Mouse (Mus musculus): ENCODE measurements around the gene Tmem170.
"Not testable (repeated sequence)": the region's sequence is repeated elsewhere in the genome, so short reads cannot be mapped to it uniquely, and the experiment has no call there.

The Tmem170 gene

GRCm38 (mm10) chr8:111871278-111871677, 5.3 kb downstream of the Tmem170 start:
- no peak for DNase-seq

DNA sequence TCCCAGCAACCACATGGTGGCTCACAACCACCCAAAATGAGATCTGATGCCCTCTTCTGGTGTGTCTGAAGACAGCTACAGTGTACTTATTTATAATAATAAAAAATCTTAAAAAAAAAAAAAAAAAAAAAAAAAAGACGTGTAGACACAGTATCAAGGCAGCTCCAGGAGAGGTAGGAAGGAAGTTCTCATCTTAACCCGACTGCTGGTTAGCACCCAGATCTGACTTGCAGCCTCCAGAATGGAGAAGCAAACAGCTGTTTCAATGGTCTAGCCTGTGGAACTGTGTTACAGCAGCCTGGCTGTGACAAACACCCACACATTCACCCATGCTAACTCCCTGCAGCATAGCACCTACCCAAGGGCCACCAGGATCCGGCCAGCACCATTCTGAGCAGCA, 6.2 kb downstream of the Tmem170 start:
- DNase-seq: no peak

DNA sequence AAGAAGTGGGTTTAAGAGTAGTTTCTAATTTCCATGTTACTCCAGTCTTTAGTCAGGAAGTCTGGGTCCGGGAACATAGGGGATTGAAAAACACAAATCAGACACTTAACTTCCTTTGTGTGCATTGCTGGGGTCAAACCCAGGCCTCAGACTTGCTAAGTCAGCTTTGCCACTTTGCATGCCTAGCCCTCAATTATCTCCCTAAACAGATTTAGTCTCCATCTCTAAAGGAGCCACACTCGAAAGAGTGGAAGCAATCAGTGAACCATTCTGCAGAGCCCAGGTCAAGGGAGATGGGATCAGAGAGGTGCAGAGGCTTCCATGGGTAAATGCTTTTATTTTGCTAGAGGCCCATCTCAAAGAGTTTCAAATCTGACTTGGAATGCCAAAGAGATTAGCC, 7.9 kb downstream of the Tmem170 start:
- DNase-seq: no peak

DNA sequence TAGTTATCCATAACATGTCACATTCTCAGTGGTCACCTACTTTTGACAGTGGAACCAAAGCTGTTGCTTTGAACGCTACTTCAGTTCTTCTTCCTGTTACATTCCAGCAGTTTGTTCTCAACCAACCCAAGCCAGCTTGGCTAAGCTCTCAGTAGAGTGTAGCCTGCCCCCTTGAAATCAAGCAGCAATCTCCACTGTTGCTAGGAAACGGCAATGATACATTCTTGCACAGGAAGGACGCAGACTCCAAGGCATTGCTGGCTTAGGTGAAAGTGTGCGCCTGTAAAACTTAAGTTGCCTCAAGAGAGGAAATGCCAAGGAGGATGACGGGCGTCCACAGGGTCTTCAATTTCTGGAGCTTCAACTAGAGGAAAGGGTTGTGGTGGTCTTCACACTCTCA, 10.7 kb downstream of the Tmem170 start:
- no peak for DNase-seq

GRCm38 (mm10) chr8:111865130-111865852, 11.3 kb downstream of the Tmem170 start:
- no peak for DNase-seq

DNA sequence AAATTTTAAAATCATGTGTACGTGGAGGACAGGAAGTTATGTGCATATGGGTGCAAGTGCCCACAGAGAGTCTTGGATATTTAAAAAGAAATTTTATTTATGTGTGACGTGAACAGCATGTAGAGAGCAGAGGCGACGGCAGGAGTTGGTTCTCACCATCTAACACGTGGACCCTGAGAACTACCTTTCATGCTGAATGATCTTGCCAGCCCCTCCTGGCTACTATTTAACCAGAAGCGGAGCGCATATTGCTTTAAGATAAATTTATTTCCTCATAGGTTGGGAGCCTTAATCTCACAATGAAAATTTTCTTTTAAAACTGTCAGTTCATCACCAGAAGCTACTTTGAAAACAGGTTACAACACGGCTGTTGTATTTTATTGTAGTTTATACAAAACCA, 11.9 kb downstream of the Tmem170 start:
- no peak for DNase-seq

- no peak for DNase-seq
Observed at GRCm38 (mm10) chr8:111863280-111863679, 13.3 kb downstream of the Tmem170 start.

DNA sequence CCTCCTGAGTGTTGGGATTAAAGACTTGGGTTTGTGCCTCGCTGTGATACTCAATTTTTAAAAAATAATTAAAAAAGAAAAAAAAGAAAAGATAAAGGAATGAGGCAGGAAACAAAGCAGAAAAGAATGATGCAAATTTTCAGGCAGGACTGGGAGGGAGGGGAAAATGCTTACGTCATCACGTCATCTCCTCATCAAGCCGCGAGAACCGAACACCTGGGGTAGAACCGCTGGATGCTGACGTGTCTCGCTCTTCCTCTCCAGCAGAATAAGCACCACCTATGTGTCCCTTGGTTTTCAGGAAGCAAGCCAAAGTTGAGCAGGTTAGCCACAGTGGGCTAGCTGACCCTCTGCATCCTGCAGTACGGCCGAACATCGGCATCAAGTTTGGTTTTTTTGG, 20.6 kb downstream of the Tmem170 start:
- no peak for DNase-seq

GRCm38 (mm10) chr8:111853861-111854501, 22.6 kb downstream of the Tmem170 start, which contains the start of gene Cfdp1:
Gene Cfdp1 (minus strand): TSS chr8:111854291.
- DNase-seq: peak; percentile 95

- not testable (repeated sequence) for DNase-seq
Observed at GRCm38 (mm10) chr8:111853219-111853618, 23.3 kb downstream of the Tmem170 start.

- DNase-seq: no peak
Observed at GRCm38 (mm10) chr8:111846746-111847145, 29.8 kb downstream of the Tmem170 start.

DNA sequence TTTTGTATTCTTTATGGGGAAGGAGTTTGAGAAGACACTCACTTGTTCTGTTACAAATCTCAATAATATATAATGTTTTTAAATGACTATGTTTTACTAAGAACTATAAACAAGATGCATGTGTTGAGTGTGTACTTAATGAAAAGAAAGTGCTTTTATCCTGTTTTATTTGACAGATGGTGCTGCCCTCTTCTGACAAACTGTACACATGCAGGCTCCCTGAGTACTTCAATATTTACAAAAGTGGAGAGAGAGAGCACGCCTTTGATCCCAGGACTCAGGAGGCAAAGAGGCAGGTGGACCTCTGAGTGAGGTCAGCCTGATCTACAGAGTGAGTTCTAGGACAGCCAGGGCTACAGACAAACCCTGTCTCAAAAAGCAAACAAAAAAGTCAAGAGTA, 41.0 kb downstream of the Tmem170 start:
- no peak for DNase-seq

GRCm38 (mm10) chr8:111834011-111834410, 42.5 kb downstream of the Tmem170 start:
- DNase-seq: no peak

DNA sequence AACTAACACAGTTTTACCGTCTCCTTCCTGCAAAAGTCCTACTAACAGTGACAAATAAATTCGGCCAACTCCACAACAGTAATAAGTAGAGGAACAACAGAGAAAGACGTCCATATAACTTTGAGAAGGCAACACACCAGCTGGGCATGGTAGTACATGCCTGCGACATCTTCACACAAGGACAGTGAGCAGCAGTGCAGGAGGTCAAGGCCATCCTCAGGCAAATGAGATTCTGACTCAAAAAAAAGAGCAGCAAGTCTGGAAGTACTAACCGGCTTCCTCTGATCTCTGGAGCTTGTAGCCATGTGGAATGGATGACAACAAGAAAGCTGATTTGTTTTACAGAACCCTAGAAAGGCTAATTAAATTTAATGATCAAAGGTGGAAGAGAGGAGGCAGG, 43.6 kb downstream of the Tmem170 start:
- DNase-seq: no peak

DNA sequence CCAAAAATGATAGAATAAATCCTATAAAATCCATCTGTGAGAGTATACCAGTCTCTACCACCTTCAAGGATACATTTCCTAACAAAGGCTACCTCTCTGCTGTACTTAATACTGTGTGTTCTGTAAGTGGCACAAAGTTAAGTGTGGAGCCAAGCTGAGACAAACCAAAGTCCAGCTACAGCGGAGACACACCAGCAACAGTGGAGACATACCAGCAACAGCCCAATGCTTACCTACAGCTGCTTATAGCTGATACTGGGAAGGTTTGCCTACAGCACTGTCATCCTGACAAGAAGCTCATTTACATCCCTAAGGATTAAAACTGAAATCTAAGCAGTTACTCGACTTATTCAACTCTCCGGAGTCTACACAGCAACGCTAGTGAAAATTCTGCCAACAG, 44.6 kb downstream of the Tmem170 start:
- no peak for DNase-seq

DNA sequence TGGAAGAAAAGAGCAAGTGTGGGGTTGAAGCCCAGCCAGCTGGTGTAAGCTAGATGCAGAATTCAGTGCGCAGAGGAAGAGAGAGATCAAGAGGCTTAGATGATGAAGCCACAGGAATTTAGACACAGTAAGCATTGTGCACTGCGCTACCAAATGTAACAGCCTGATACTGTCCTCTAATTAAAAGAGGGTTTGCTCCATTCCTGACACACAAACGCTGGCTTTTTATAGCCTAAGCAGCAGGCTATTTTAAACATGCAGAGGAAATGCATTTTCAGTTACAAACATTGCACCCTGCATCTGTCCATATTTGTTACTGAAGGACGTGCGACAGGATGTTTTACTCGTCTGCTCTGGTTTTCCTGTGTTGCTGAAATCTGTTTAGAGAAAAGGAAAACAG, 48.0 kb downstream of the Tmem170 start:
- no peak for DNase-seq

DNA sequence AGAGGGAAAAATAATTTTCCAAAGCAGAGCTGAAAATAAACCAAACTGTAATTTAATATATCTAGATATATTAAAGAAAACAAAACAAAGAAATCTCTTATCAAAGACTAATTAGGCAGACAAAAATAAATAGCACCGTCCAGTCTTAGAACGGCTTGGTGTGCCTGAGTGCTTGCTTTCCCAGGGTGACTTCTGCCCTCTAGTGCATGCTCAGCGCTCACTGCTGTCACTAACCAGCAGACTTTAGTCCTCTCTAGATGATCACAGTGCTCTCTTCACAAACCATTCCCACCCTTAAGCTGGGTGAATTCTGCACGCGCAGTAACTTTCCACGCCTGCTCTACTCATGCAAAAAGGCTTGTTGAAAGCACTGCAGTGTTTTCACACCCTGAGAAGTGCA, 51.3 kb downstream of the Tmem170 start:
- DNase-seq: no peak

DNA sequence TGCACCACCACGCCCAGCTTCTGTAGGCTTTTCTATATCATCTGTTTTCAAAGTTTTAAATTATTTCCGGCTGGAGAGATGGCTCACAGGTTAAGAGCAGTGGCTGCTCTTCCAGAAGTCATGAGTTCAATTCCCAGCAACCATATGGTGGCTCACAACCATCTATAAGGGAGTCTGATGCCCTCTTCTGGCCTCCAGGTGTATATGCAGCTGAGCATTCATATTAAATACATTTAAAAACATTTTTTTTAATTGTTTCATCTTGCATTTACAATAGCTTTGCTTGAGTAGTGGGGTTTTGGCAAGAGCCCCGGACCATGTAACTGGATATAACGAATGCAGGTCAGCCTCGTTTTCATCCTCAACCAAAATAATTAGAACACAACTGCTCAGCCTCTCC, 52.2 kb downstream of the Tmem170 start:
- no peak for DNase-seq

GRCm38 (mm10) chr8:111821199-111821598, 55.4 kb downstream of the Tmem170 start:
- DNase-seq: peak; percentile 64

DNA sequence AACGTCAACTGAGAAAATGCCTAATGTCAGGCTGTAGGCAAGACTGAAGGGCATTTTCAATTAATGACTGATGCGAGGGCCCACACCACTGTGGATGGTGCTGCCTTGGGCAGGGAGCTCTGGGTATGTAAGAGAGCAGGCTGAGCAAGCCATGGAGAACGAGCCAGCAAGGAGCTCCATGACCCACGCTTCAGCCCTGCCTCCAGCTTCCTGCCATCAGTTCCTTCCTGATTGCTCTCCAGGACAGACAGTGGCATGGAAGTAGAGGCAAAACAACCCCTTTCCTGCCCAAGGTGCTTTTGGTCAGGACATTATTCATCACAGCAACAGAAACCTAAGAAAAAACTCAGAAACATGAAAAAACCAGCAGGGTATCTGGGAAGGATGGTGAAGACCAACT, 55.9 kb downstream of the Tmem170 start:
- no peak for DNase-seq

GRCm38 (mm10) chr8:111820018-111820417, 56.5 kb downstream of the Tmem170 start:
- no peak for DNase-seq

- no peak for DNase-seq
Observed at GRCm38 (mm10) chr8:111818556-111818955, 58.0 kb downstream of the Tmem170 start.

DNA sequence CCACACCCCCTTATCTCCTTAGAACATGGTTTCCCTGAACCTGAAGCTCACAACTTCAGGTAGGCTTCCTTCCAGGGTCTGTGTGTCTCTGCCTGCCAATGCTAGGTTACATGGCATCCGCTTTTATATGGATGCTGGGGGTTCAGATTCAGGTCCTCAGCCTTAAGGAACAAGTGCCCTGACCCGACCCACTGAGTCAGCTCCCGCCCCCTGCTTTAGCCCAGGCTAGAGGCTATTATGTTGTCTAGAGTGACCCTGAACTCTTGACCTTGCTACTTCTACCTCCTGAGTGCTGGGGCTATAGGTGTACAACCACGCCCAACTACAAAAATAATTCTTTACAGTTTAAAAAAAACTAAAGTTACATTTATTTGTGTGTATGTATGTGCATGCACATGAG, 61.5 kb downstream of the Tmem170 start:
- no peak for DNase-seq

DNA sequence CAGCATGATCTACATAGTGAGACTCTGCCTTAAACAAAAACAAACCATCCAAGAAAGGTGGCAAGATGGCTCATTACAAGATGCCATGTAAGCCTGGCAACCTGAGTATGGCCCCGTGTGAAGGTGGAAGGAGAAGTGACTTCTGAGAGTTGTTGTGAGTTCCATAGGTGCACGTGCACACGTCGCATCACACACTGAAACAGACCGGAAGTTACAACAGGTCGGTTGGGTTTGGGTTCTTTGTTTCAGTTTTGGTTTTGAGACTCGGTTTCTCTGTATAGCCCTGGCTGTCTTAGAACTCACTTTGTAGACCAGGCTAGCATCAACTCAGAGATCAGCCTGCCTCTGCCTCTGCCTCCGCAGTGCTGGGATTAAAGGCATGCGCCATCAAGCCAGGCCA, 62.7 kb downstream of the Tmem170 start:
- DNase-seq: no peak
